Mouse (Mus musculus) myocyte (in vitro differentiated cells): Measurements from ENCODE around the gene Agbl2. TPM values are rescaled to one million over a fixed set of nuclear protein-coding genes. Genes with fewer than 3 reads are reported as not detected.

ENCODE experiments used
- H3K27me3 ChIP-seq: one replicate; pipeline ENCODE4 v1.6.1; 2011; ENCODE audit not compliant: control insufficient read depth, insufficient read depth, insufficient read length
- H3K36me3 ChIP-seq: one replicate; pipeline ENCODE4 v1.6.1; 2011; ENCODE audit not compliant: control insufficient read depth, insufficient read depth
- H3K4me2 ChIP-seq: one replicate; pipeline ENCODE4 v1.6.1; 2011; ENCODE audit warnings: low read depth, control low read depth
- H3K4me3 ChIP-seq: one replicate; pipeline ENCODE4 v1.5.1; 2011; ENCODE audit warnings: mild to moderate bottlenecking, control low read depth, moderate library complexity
- H3K79me2 ChIP-seq: one replicate; pipeline ENCODE4 v1.6.1; 2011; ENCODE audit not compliant: control insufficient read depth, insufficient read depth
- H3ac ChIP-seq: one replicate; pipeline ENCODE4 v1.6.1; 2011; ENCODE audit not compliant: control insufficient read depth, insufficient read length
- CEBPB ChIP-seq: IDR thresholded peaks from 2 replicates; pipeline ENCODE4 v1.6.1; 2011; ENCODE audit warnings: mild to moderate bottlenecking, moderate library complexity; ENCODE audit not compliant: poor library complexity, insufficient read depth, severe bottlenecking
- E2F4 ChIP-seq: IDR thresholded peaks from one replicate; pipeline ENCODE4 v1.6.1; 2011; ENCODE audit warnings: mild to moderate bottlenecking, control low read depth, moderate library complexity; ENCODE audit not compliant: insufficient read depth
- MAX ChIP-seq: IDR thresholded peaks from one replicate; pipeline ENCODE4 v1.6.1; 2011; ENCODE audit warnings: low read depth, mild to moderate bottlenecking, control low read depth
- MYOD1 ChIP-seq, 3 experiments: IDR thresholded peaks; one replicate each; pipeline ENCODE4 v1.6.1; 2011; ENCODE audit warnings: control low read depth in 2 of 3, low read depth in 2 of 3, mild to moderate bottlenecking in 2 of 3, moderate library complexity in 1 of 3; ENCODE audit not compliant: insufficient read length in 2 of 3, control insufficient read depth in 1 of 3
- MYOG ChIP-seq, 3 experiments: IDR thresholded peaks; one replicate each; pipeline ENCODE4 v1.6.1; 2011; ENCODE audit warnings: control low read depth in 2 of 3, low read depth in 2 of 3, mild to moderate bottlenecking in 2 of 3; ENCODE audit not compliant: insufficient read length in 2 of 3, control insufficient read depth in 1 of 3, insufficient read depth in 1 of 3
- POLR2A ChIP-seq: IDR thresholded peaks from one replicate; pipeline ENCODE4 v1.6.1; 2011; ENCODE audit warnings: low read depth, mild to moderate bottlenecking, control low read depth, moderate library complexity; ENCODE audit not compliant: insufficient read length
- POLR2AphosphoS2 ChIP-seq: IDR thresholded peaks from one replicate; pipeline ENCODE4 v1.6.1; 2011; ENCODE audit warnings: low read depth, control low read depth; ENCODE audit not compliant: insufficient read length
- REST ChIP-seq: IDR thresholded peaks from one replicate; pipeline ENCODE4 v1.6.1; 2011; ENCODE audit warnings: mild to moderate bottlenecking, control low read depth, moderate library complexity; ENCODE audit not compliant: insufficient read depth, insufficient read length
- SRF ChIP-seq: IDR thresholded peaks from one replicate; pipeline ENCODE4 v1.6.1; 2011; ENCODE audit warnings: low read depth; ENCODE audit not compliant: control insufficient read depth, insufficient read length
- TCF12 ChIP-seq: IDR thresholded peaks from one replicate; pipeline ENCODE4 v1.6.1; 2011; ENCODE audit warnings: mild to moderate bottlenecking, control low read depth; ENCODE audit not compliant: poor library complexity, insufficient read depth, severe bottlenecking
- TCF3 ChIP-seq: IDR thresholded peaks from one replicate; pipeline ENCODE4 v1.6.1; 2011; ENCODE audit warnings: low read depth, control low read depth; ENCODE audit not compliant: insufficient read length
- USF1 ChIP-seq: IDR thresholded peaks from one replicate; pipeline ENCODE4 v1.6.1; 2011; ENCODE audit warnings: low read depth, mild to moderate bottlenecking, control low read depth, moderate library complexity
- polyA plus RNA-seq: library from polyadenylated mRNA; unstranded; fragments of >200 nt; fragmentation: generic; extraction: Trizol; gene quantifications from one replicate; pipeline ENCODE4 v1.2.1, GENCODE M21; 2012; ENCODE audit warnings: missing spikeins

The Agbl2 gene
- polyA plus RNA-seq, 1 experiment = not detected

DNA sequence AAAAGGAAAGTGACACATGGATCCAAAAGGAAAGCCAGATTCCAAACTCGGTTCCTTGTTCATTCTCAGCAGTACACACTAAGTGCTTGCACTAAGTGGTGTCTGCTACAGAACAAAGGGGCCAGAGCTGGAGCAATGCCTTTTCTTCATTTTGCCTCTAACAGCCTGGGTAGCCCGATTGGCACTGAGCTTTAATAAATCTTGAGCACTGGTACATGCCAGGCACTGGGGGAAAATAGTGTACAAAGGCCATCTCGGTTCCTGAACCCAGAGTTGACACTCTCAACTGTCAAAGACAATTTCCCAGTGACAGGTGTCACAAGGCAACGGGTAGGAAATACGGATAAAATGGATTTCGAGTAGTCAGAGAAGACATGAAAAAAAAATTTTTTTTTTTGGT, 63.6 kb downstream of the Agbl2 start:
- H3K27me3 ChIP-seq = no peaks in the 10 kb centered on the region
- TF ChIP-seq CEBPB = no peak
- TF ChIP-seq MAX = no peak
- TF ChIP-seq REST = no peak
- TF ChIP-seq E2F4 = no peak
- no peak for TF ChIP-seq POLR2AphosphoS2
- TF ChIP-seq MYOG (IDR thresholded peaks at IDR 0.05; ENCODE audit: control insufficient read depth in 1 of 3, insufficient read depth in 1 of 3, insufficient read length in 2 of 3, low read depth in 2 of 3) = no peak
- no peak for TF ChIP-seq MYOD1 (IDR thresholded peaks at IDR 0.05; ENCODE audit: control insufficient read depth in 1 of 3, insufficient read length in 2 of 3, low read depth in 2 of 3)
- no peak for TF ChIP-seq TCF12
- TF ChIP-seq SRF = no peak
- no peak for TF ChIP-seq USF1
- no peak for TF ChIP-seq POLR2A
- no peak for TF ChIP-seq TCF3
- peak overlapping the region; percentile 90 for H3K4me3 ChIP-seq

GRCm38 (mm10) chr2:90846597-90846954, 64.0 kb downstream of the Agbl2 start:
- H3K4me3 ChIP-seq = peak overlapping the region; percentile 90
- H3K27me3 ChIP-seq = no peaks in the 10 kb centered on the region
- peak overlapping the region; percentile 94 for H3K4me2 ChIP-seq
- peaks cover 13% of the 10 kb centered on the region for H3K36me3 ChIP-seq
- no peak for TF ChIP-seq POLR2A
- TF ChIP-seq REST = no peak
- no peak for TF ChIP-seq TCF12
- no peak for TF ChIP-seq E2F4
- TF ChIP-seq POLR2AphosphoS2 = no peak
- no peak for TF ChIP-seq MYOG (IDR thresholded peaks at IDR 0.05; ENCODE audit: control insufficient read depth in 1 of 3, insufficient read depth in 1 of 3, insufficient read length in 2 of 3, low read depth in 2 of 3)
- TF ChIP-seq SRF = no peak
- no peak for TF ChIP-seq TCF3
- no peak for TF ChIP-seq MAX
- no peak for TF ChIP-seq MYOD1 (IDR thresholded peaks at IDR 0.05; ENCODE audit: control insufficient read depth in 1 of 3, insufficient read length in 2 of 3, low read depth in 2 of 3)
- no peak for TF ChIP-seq USF1
- TF ChIP-seq CEBPB = no peak
- peaks cover 41% of the 10 kb centered on the region for H3K79me2 ChIP-seq
- peak overlapping the region; percentile 51 for H3ac ChIP-seq

More for the DNA sequence above, 63.6 kb downstream of the Agbl2 start:
- Histone ChIP-seq H3K4me2 (peak overlapping the region; percentile 94), H3K79me2 (peaks cover 37% of the 10 kb centered on the region), H3K36me3 (peaks cover 11% of the 10 kb centered on the region), H3ac (no peak overlapping the region)

DNA sequence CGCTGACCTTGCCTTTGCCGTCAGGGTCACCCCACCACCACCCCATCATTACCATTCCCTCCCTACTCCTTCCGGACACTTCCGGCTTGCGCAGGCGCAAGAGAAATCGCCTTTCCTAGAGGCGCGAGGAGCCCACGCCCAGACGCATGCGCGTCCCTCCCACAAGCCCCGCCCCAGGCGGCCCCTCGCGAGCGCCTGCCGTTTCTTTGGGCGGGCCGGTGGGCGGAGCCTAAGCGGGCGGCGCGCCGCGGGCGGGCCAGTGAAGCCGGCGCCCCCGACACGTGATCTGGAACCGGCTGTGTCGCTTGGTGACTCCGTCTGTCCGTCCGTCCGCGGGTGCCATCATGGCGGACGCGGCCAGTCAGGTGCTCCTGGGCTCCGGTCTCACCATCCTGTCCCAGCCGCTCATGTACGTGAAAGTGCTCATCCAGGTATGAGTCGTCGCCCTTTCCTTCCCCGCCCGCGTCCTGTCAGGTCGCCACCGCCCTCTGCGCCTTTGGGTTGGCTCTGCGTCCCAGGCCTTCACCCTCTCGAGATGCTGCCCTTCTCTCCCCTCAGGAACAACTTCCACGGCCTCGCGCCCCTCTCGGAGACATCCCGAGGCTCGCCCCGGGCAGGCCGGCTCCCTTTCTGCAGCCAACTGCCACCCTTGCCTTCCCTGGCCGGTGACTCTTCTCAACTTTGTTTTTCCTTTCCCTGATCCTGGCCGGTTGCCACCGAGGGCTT, 64.6 kb downstream of the Agbl2 start, which contains the start of gene Mtch2:
TSS of gene Mtch2 (plus strand) at position 201 of the 726 bp plus-strand sequence.
- TF ChIP-seq TCF12 (no peak), POLR2A (peak; percentile 92), CEBPB (no peak), POLR2AphosphoS2 (peak; percentile 94), SRF (peak; percentile 18), REST (peak; percentile 11), MAX (no peak), USF1 (peak; percentile 80), MYOG (IDR thresholded peaks at IDR 0.05; ENCODE audit: control insufficient read depth in 1 of 3, insufficient read depth in 1 of 3, insufficient read length in 2 of 3, low read depth in 2 of 3) (peak in 2 of 3 experiments; percentile 44 to 65), MYOD1 (IDR thresholded peaks at IDR 0.05; ENCODE audit: control insufficient read depth in 1 of 3, insufficient read length in 2 of 3, low read depth in 2 of 3) (peak in 1 of 3 experiments; percentile 27), E2F4 (no peak), TCF3 (no peak)
- peaks cover 42% of the 10 kb centered on the region for H3K79me2 ChIP-seq
- H3K4me2 ChIP-seq = peak within 1 kb of the TSS; percentile 94
- no peaks in the 10 kb centered on the region for H3K27me3 ChIP-seq
- peak within 1 kb of the TSS; percentile 90 for H3K4me3 ChIP-seq
- peaks cover 13% of the 10 kb centered on the region for H3K36me3 ChIP-seq
- H3ac ChIP-seq = peak within 1 kb of the TSS; percentile 51

GRCm38 (mm10) chr2:90847681-90848050, 65.1 kb downstream of the Agbl2 start:
- Histone ChIP-seq H3ac (peak overlapping the region; percentile 51), H3K4me2 (peak overlapping the region; percentile 88), H3K79me2 (peaks cover 42% of the 10 kb centered on the region), H3K36me3 (peaks cover 18% of the 10 kb centered on the region), H3K27me3 (no peaks in the 10 kb centered on the region), H3K4me3 (peak overlapping the region; percentile 90)
- TF ChIP-seq USF1 = no peak
- no peak for TF ChIP-seq POLR2A
- TF ChIP-seq CEBPB = no peak
- TF ChIP-seq MYOD1 (IDR thresholded peaks at IDR 0.05; ENCODE audit: control insufficient read depth in 1 of 3, insufficient read length in 2 of 3, low read depth in 2 of 3) = no peak
- no peak for TF ChIP-seq E2F4
- TF ChIP-seq MAX = no peak
- TF ChIP-seq TCF12 = no peak
- TF ChIP-seq POLR2AphosphoS2 = no peak
- no peak for TF ChIP-seq TCF3
- TF ChIP-seq SRF = no peak
- TF ChIP-seq MYOG (IDR thresholded peaks at IDR 0.05; ENCODE audit: control insufficient read depth in 1 of 3, insufficient read depth in 1 of 3, insufficient read length in 2 of 3, low read depth in 2 of 3) = no peak
- no peak for TF ChIP-seq REST
